Comparison of ENCODE assay signal across 17 mouse cellular contexts in genomic region chr1:166752990-166753709, GRCm38 (mm10).
DNase-seq lines count a peak whose midpoint lies in the region; ATAC-seq lines count a peak whose summit lies in the region.
"Had no signal": no experiment of that assay in that cellular context is flagged by ENCODE, and none has a peak within 500 bp of the region (broad histone marks: within the 10 kb centered on the region; RNA-seq: fewer than 3 reads in every experiment).

No protein-coding gene starts in this region.

- DNase-seq in forebrain, embryonic 14.5 days (ENCODE audit: low spot score): peak; percentile 54
- DNase-seq in brain, adult 2 months (ENCODE audit: low read depth, low spot score): peak; percentile 94
- DNase-seq in cerebellum, adult 9-10 months: peak; percentile 92
- DNase-seq in layer of hippocampus, adult 9-11 months: peak; percentile 18
- no peak for DNase-seq in retina, postnatal 1 day
- no peak for DNase-seq in adrenal gland, postnatal 14 days
- no peak for DNase-seq in lung, adult 18-20 months
- DNase-seq: gastrocnemius, postnatal 14 days; heart, postnatal 10 days; kidney, adult 18-20 months; kidney, postnatal 36 days; lung, embryonic 14.5 days had no signal

- H3K4me3 ChIP-seq in forebrain, embryonic 14.5 days (ENCODE audit: low read depth, low read length): no peak overlapping the region
- H3K4me3 ChIP-seq in forebrain, embryonic 12.5 days (replicated peaks): no peak overlapping the region
- H3K4me3 ChIP-seq: midbrain, embryonic 13.5 days; stomach, embryonic 15.5 days had no signal

- peak; percentile 70; the same call in 1 of the 2 replicates for ATAC-seq in forebrain, embryonic 14.5 days
- ATAC-seq in forebrain, embryonic 12.5 days (ENCODE audit: low FRiP score): no peak
- ATAC-seq: activated CD4-positive, CD25-positive, alpha-beta regulatory T cell, adult 4 months; hindbrain, embryonic 16.5 days; midbrain, embryonic 13.5 days had no signal

- H3K27ac ChIP-seq in forebrain, embryonic 14.5 days (ENCODE audit: low read depth, low read length): no peak overlapping the region
- H3K27ac ChIP-seq in forebrain, embryonic 12.5 days: no peak overlapping the region
- H3K27ac ChIP-seq: midbrain, embryonic 13.5 days; stomach, embryonic 15.5 days had no signal

- WGBS in forebrain, embryonic 14.5 days: 75% methylated on average over 6 of the region's 6 CpGs
- WGBS in forebrain, embryonic 12.5 days: 93% methylated on average over 6 of the region's 6 CpGs

- H3K36me3 ChIP-seq in forebrain, embryonic 14.5 days (ENCODE audit: control insufficient read depth, insufficient read depth, low read length): no peaks in the 10 kb centered on the region
- H3K36me3 ChIP-seq in forebrain, embryonic 12.5 days (replicated peaks): no peaks in the 10 kb centered on the region
- H3K36me3 ChIP-seq: midbrain, embryonic 13.5 days; stomach, embryonic 15.5 days had no signal

- no peaks in the 10 kb centered on the region for H3K9me3 ChIP-seq in forebrain, embryonic 14.5 days (replicated peaks; ENCODE audit: control insufficient read depth, low read length)
- H3K9me3 ChIP-seq in forebrain, embryonic 12.5 days: no peaks in the 10 kb centered on the region
- H3K9me3 ChIP-seq: midbrain, embryonic 13.5 days; stomach, embryonic 15.5 days had no signal

- no peaks in the 10 kb centered on the region for H3K4me1 ChIP-seq in forebrain, embryonic 14.5 days (ENCODE audit: control insufficient read depth, insufficient read depth, low read length)
- no peaks in the 10 kb centered on the region for H3K4me1 ChIP-seq in forebrain, embryonic 12.5 days
- H3K4me1 ChIP-seq: midbrain, embryonic 13.5 days; stomach, embryonic 15.5 days had no signal

- no peak overlapping the region for H3K9ac ChIP-seq in forebrain, embryonic 14.5 days (ENCODE audit: low read length)
- H3K9ac ChIP-seq in forebrain, embryonic 12.5 days: no peak overlapping the region
- H3K9ac ChIP-seq: lung, embryonic 14.5 days; midbrain, embryonic 13.5 days; stomach, embryonic 15.5 days had no signal

- no peaks in the 10 kb centered on the region for H3K27me3 ChIP-seq in forebrain, embryonic 14.5 days (replicated peaks; ENCODE audit: control insufficient read depth, insufficient read depth, low read length)
- no peaks in the 10 kb centered on the region for H3K27me3 ChIP-seq in forebrain, embryonic 12.5 days
- H3K27me3 ChIP-seq: midbrain, embryonic 13.5 days; stomach, embryonic 15.5 days had no signal

- H3K4me2 ChIP-seq in forebrain, embryonic 14.5 days (ENCODE audit: low read length): no peak overlapping the region
- no peak overlapping the region for H3K4me2 ChIP-seq in forebrain, embryonic 12.5 days
- H3K4me2 ChIP-seq: lung, embryonic 14.5 days; midbrain, embryonic 13.5 days; stomach, embryonic 15.5 days had no signal

Comparison
In these comparisons a context has a peak if more than half of its experiments do, and no peak if none do; other contexts are left out.
1. DNase-seq: peak in forebrain, embryonic 14.5 days (single experiment), brain, adult 2 months (single experiment), cerebellum, adult 9-10 months (single experiment) and layer of hippocampus, adult 9-11 months (single experiment); none in retina, postnatal 1 day (single experiment), adrenal gland, postnatal 14 days (single experiment) and lung, adult 18-20 months (0 of 2).